Mouse (Mus musculus): ENCODE measurements at regions not wholly inside any gene's neighbourhood (a gene's known extent, or its start where the extent isn't known, plus 50 kb on each side); places are given as distances from the start of the nearest gene placed in this dataset.

DNA sequence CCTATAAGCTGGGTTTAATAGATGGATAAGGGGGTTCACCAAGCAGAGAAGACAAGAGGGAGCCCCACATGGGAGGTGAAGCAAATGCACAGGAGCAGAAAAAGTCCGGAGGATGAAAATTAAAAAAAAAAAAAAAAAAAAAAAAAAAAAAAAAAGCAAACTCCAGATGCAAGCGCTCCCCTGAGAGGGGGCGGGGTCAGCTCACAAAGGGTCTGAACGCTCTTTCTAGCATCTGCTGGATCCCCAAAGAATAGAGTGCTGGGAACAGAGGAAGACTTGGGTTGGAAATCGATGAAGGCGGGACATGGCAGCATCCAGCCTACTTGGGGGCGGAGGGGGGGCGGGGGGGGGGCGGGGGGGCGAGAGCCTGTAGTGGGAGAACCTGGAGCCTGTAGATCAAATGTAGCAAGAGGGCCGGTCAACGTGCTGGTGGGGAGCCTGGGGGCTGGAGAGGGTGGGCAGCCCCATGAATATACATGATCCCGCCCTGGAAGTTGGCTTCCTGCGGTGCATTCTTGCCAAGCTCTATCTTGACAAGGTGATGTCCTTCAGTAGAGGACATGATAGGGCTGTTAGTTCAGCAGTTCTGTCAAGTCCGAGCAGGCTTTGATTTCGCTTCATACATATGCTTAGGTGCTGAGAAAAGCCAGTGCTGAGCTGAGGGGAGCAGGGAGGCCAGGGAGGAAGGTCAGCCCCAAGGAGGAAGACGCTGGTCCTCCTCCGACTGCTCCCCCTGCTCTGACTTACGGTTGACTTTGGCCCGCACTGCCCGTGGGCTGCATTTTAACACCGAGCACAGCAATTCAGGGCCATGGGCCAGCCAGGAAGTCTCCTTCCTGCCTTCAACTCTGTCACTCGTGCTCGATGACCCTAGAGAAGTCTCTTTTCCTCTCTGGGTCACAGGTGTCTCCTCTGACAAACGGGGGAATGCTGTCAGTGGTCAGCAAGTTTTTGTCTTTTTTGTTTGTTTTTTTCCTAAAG lies 176.3 kb downstream of the 3100002H09Rik start:
- no peak for TF ChIP-seq CTCF (IDR thresholded peaks at IDR 0.05; ENCODE audit: control insufficient read depth, insufficient read depth, insufficient replicate concordance, low read depth, low read length)
- no peak for TF ChIP-seq POLR2A (IDR thresholded peaks at IDR 0.05; ENCODE audit: control insufficient read depth, low read depth, low read length)

All from testis, adult 2 months (tissue).